Mouse (Mus musculus) lung, adult 10 weeks (tissue): ENCODE data around the gene Gucy2e. TPM values are rescaled to one million over a fixed set of nuclear protein-coding genes. Genes with fewer than 3 reads are reported as not detected.

Source experiments
- polyA plus RNA-seq: library from polyadenylated mRNA; stranded (reverse); fragments of 350-450 nt; fragmentation: Illumina TruSeq; extraction: RNeasy Lipid Tissue Mini Kit (QIAGEN cat#74804); gene quantifications from one replicate; pipeline ENCODE4 v1.2.3, GENCODE M21; 2014; ENCODE audit warnings: low read depth, low replicate concordance; ENCODE audit not compliant: insufficient read depth

Gene Gucy2e
- polyA plus RNA-seq: not detected

DNA sequence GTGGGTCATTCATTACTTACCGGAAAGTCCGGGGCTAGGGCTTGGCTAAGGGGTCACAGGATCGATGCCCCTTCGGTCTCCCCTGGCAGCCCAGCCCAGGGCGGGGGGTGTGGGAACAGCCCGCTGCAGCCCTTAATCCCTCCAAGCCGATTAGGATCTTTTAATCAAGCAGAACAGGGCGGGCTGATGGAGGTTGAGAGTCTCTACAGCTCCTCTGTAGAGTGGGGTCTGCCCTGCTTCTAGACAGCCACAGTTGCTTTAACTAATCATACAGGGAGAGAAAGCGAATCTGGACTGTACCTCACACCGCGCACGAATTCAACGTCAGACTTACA is at the start of gene Gucy2e:
TSS of gene Gucy2e (minus strand) at position 111 of the 335 bp plus-strand sequence.

DNA sequence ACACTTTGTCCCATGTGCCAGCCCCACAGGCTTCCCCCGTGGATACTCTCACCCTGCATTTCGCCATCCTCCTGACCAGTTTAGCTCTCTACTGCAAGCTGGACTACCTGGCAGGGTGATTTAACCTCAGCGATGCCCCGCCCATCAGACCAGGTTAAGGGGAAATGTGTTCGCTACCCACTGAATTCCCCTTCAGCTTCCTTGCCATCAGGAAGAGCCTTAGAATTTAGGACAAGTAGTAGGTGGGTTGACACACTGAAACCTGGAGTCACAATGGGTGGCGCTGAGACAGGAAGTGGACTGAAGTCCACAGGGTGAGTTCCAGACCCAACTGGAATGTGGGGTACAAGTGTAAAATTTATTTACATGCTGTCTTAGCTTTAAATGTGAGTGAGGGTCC is 39.1 kb downstream of the Gucy2e start, which contains the start of gene Alox8:
TSS of gene Alox8 (minus strand) at position 101 of the 400 bp plus-strand sequence.

Other genes starting within 250 kb of the Gucy2e start
- gene Pfas, start 228.6 kb downstream of the Gucy2e start, polyA plus RNA-seq: 2.7 TPM
- gene Ctc1, start 221.1 kb downstream of the Gucy2e start, polyA plus RNA-seq: 14.5 TPM
- gene Aurkb, start 191.4 kb downstream of the Gucy2e start, polyA plus RNA-seq: 1.7 TPM
- 15.7 TPM for gene Borcs6, start 177.3 kb downstream of the Gucy2e start, polyA plus RNA-seq
- gene Tmem107, start 166.2 kb downstream of the Gucy2e start, polyA plus RNA-seq: 46.5 TPM
- gene Vamp2, start 148.5 kb downstream of the Gucy2e start, polyA plus RNA-seq: 71.0 TPM
- gene Per1, start 141.8 kb downstream of the Gucy2e start, polyA plus RNA-seq: 18.4 TPM
- 0.12 TPM for gene Hes7, start 116.6 kb downstream of the Gucy2e start, polyA plus RNA-seq
- gene 9130213A22Rik, start 114.4 kb downstream of the Gucy2e start, polyA plus RNA-seq: 0.39 TPM
- 0.39 TPM for gene Aloxe3, start 111.1 kb downstream of the Gucy2e start, polyA plus RNA-seq
- not detected for gene Alox12b, start 80.0 kb downstream of the Gucy2e start, polyA plus RNA-seq
- 0.07 TPM for gene Alox8, start 39.2 kb downstream of the Gucy2e start, polyA plus RNA-seq
- gene Cntrob, start 86.7 kb upstream of the Gucy2e start, polyA plus RNA-seq: 3.7 TPM
- 64.9 TPM for gene Trappc1, start 86.9 kb upstream of the Gucy2e start, polyA plus RNA-seq
- gene Kcnab3, start 89.2 kb upstream of the Gucy2e start, polyA plus RNA-seq: 0.39 TPM
- gene Rnf227, start 103.4 kb upstream of the Gucy2e start, polyA plus RNA-seq: 1.3 TPM
- 45.8 TPM for gene Chd3, start 132.4 kb upstream of the Gucy2e start, polyA plus RNA-seq
- gene Naa38, start 158.5 kb upstream of the Gucy2e start, polyA plus RNA-seq: 125 TPM
- gene Cyb5d1, start 158.6 kb upstream of the Gucy2e start, polyA plus RNA-seq: 11.8 TPM
- gene Tmem88, start 161.2 kb upstream of the Gucy2e start, polyA plus RNA-seq: 12.9 TPM
- gene Kdm6b, start 176.6 kb upstream of the Gucy2e start, polyA plus RNA-seq: 6.6 TPM